Mouse (Mus musculus) embryonic facial prominence, embryonic 12.5 days (tissue): Measurements from ENCODE around the gene Tmem234. TPM values are rescaled to one million over a fixed set of nuclear protein-coding genes. Genes with fewer than 3 reads are reported as not detected.

Experiments
- ATAC-seq: fragments of 200-750 bp; cut with Nextera tagmentation; 2 replicates; pipeline ENCODE4 v1.8.0; 2017; ENCODE audit not compliant: insufficient number of reproducible peaks, insufficient read depth, low FRiP score, low TSS enrichment
- H3K27ac ChIP-seq: fragments of 300-500 bp; sonication (generic); 2 replicates; pipeline ENCODE4 v1.5.1; 2016; ENCODE audit warnings: mild to moderate bottlenecking
- H3K27me3 ChIP-seq: fragments of 300-500 bp; sonication (generic); 2 replicates; pipeline ENCODE4 v1.6.1; 2016; ENCODE audit warnings: mild to moderate bottlenecking, moderate library complexity
- H3K36me3 ChIP-seq: fragments of 300-500 bp; sonication (generic); 2 replicates; pipeline ENCODE4 v1.6.1; 2016; ENCODE audit warnings: mild to moderate bottlenecking
- H3K4me1 ChIP-seq: fragments of 300-500 bp; sonication (generic); 2 replicates; pipeline ENCODE4 v1.6.1; 2016
- H3K4me2 ChIP-seq: fragments of 300-500 bp; sonication (generic); replicated peaks from 2 replicates; pipeline ENCODE4 v1.6.1; 2016; ENCODE audit warnings: mild to moderate bottlenecking, moderate library complexity
- H3K4me3 ChIP-seq: fragments of 300-500 bp; sonication (generic); 2 replicates; pipeline ENCODE4 v1.5.1; 2016; ENCODE audit warnings: mild to moderate bottlenecking
- H3K9ac ChIP-seq: fragments of 300-500 bp; sonication (generic); 2 replicates; pipeline ENCODE4 v1.6.1; 2016; ENCODE audit warnings: mild to moderate bottlenecking, moderate library complexity
- H3K9me3 ChIP-seq: fragments of 300-500 bp; sonication (generic); 2 replicates; pipeline ENCODE4 v1.6.1; 2016; ENCODE audit warnings: mild to moderate bottlenecking, moderate library complexity
- WGBS: fragments of 180-500 bp; shearing (Covaris S2); methylation state at CpG from one replicate; pipeline ENCODE4 v1.1.7; 2016; 5-methylcytosine and 5-hydroxymethylcytosine counted together
- polyA plus RNA-seq: library from polyadenylated mRNA; unstranded; fragments of >200 nt; fragmentation: Nextera tagmentation; extraction: Ambion mirVana; gene quantifications from 2 replicates; pipeline ENCODE4 v1.2.1, GENCODE M21; 2016

The Tmem234 gene
- polyA plus RNA-seq, 1 experiment from 2014 or later = 180 TPM

DNA sequence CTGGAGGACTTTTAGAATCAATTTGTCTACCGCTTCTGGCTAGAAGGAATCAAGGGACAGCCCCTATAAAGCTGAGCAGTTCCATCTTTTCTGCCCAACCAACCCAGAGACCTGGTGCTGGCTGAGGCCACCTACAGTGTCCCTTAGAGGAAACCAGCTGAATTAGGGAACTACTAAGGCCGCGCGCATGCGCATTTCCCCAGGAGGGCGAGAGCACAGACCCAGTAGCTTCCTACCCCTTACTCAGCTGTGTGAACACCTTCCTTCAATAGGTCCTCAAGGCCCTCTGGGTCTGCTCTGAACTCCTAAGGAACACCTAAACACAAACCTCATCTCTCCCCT is 24.5 kb downstream of the Tmem234 start:
- no peaks in the 10 kb centered on the region for H3K9me3 ChIP-seq
- H3K9ac ChIP-seq = peak overlapping the region; percentile 27; the same call in 1 of the 2 replicates
- peak overlapping the region; percentile 89 for H3K27ac ChIP-seq
- no peaks in the 10 kb centered on the region for H3K27me3 ChIP-seq
- peaks cover 44% of the 10 kb centered on the region for H3K36me3 ChIP-seq
- ATAC-seq = 0 out of 2 replicates have a peak, but pooled peaks have one; percentile 8
- peak overlapping the region; percentile 64 for H3K4me3 ChIP-seq
- WGBS = 3% methylated on average over 6 of the region's 6 CpGs
- H3K4me1 ChIP-seq = peaks cover 26% of the 10 kb centered on the region
- peak overlapping the region; percentile 82 for H3K4me2 ChIP-seq

DNA sequence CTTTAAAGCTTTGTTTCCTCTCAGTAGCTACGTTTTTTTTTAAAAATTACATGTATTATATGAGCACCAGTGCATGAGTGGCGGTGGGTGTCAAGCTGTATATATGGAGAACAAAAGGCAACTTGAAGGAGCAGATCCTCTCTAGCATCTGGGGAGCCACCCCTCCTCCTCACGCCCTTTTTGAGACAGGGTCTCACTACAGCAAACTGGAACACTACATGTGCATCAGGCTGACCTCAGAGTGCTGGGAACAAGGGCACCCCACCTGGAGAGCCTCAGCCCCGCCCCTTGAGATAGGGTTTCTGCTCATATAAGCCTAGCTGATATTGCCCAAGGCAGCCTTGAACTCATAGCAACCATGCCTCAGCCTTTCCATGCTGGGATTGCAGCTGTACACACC is 25.0 kb downstream of the Tmem234 start:
- Histone ChIP-seq H3K9ac (no peak overlapping the region), H3K4me2 (peak overlapping the region; percentile 82)

DNA sequence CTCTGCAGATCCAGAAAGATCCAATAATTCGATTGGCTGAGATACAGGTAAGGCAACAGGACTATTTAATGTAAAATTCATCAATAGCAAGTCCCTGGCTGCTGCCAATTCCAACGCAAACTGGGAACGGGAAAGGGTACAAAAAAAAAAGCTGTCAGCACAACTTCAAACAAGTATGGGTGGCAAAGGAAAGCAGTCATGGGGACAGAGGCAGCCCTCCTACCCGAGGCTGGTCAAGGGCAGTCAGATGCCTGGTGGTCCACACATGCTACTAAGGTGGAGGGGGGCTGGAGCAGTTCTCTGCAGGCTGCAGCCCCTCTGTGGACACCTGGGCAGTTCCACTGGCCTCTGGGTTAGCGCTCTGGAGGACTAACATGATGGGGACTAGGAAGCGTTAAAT is 25.6 kb downstream of the Tmem234 start:
- no peaks in the 10 kb centered on the region for H3K27me3 ChIP-seq
- no peak overlapping the region for H3K9ac ChIP-seq
- WGBS = 73% methylated on average over 6 of the region's 6 CpGs
- H3K27ac ChIP-seq = no peak overlapping the region
- no peak overlapping the region for H3K4me2 ChIP-seq
- H3K9me3 ChIP-seq = no peaks in the 10 kb centered on the region
- no peak for ATAC-seq
- H3K36me3 ChIP-seq = peaks cover 53% of the 10 kb centered on the region
- H3K4me3 ChIP-seq = 0 out of 2 replicates have a peak overlapping the region, but pooled peaks have one; percentile 4
- peaks cover 26% of the 10 kb centered on the region for H3K4me1 ChIP-seq

More for the DNA sequence above, 25.0 kb downstream of the Tmem234 start:
- Histone ChIP-seq H3K4me1 (peaks cover 26% of the 10 kb centered on the region), H3K27ac (no peak overlapping the region), H3K4me3 (no peak overlapping the region), H3K9me3 (no peaks in the 10 kb centered on the region), H3K27me3 (no peaks in the 10 kb centered on the region), H3K36me3 (peaks cover 48% of the 10 kb centered on the region)
- WGBS = 43% methylated on average over 4 of the region's 4 CpGs
- no peak for ATAC-seq

DNA sequence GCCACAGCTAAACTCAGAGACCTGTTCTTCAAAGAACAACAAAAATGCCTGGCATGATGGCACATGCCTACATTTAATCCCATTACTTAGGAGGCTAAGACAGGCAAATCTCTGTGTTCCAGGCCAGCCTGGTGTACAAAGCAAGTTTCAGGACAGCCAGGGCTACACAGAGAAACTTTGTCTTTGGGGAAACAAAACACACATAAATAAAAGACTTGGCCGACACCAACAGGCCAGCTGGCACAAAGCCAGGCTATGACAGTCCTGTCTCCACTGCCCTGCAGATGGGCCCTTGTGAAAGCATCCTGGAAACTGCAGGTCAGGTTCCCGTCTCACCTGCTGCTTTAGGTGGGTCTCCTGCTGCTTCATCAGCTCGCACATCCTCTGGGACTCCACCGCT is 30.5 kb downstream of the Tmem234 start:
- no peaks in the 10 kb centered on the region; the same call in 1 of the 2 replicates for H3K4me1 ChIP-seq
- no peak for ATAC-seq
- H3K27ac ChIP-seq = no peak overlapping the region
- H3K27me3 ChIP-seq = no peaks in the 10 kb centered on the region
- H3K9me3 ChIP-seq = no peaks in the 10 kb centered on the region
- WGBS = 92% methylated on average over 4 of the region's 4 CpGs
- H3K4me2 ChIP-seq = no peak overlapping the region
- H3K36me3 ChIP-seq = peaks cover 98% of the 10 kb centered on the region
- no peak overlapping the region for H3K9ac ChIP-seq
- H3K4me3 ChIP-seq = no peak overlapping the region

DNA sequence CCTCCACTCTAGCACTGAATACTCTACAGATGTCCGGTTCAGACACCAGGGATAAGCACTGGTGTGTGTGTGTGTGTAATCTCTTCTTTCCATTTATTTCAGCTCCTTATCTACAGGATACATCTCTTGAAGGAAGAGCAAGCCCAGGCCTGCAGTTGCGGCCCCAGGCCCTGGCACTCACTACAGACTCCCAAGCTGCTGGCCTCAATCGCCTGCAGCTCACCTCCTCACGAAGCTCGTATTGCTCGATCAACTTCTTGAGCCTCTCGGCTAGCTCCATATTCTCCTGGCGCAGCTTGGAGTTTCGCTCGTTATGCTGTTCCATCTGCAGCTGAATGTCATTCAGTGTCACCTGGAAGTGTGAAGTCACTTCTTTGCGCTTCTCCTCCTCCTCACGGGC is 31.4 kb downstream of the Tmem234 start:
- H3K36me3 ChIP-seq = peaks cover 98% of the 10 kb centered on the region

DNA sequence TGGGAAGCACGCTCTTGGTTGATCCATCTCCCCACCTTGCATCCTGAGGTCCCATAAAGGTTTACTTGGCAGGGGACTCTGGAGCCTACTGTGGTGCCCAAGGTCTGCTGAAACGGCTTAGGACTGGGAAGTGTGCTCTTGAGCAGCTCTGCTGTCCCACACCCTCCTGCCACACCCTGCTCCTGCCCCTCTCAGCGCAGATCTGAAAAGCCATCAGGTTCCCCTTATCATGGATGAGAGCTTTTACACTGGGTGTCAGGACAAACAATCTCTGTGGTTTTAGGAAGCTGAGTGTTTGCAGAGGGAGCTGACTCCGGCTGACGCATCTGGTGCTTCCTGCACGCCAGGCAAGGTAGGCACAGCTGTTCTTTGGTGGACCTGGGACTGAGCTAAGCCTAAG is 33.4 kb downstream of the Tmem234 start:
- no peak overlapping the region for H3K27ac ChIP-seq
- H3K4me3 ChIP-seq = no peak overlapping the region
- 96% methylated on average over 6 of the region's 6 CpGs for WGBS
- H3K27me3 ChIP-seq = no peaks in the 10 kb centered on the region
- no peak overlapping the region for H3K9ac ChIP-seq
- no peaks in the 10 kb centered on the region for H3K9me3 ChIP-seq
- H3K4me1 ChIP-seq = peaks cover 2% of the 10 kb centered on the region
- no peak for ATAC-seq
- peaks cover 95% of the 10 kb centered on the region for H3K36me3 ChIP-seq
- H3K4me2 ChIP-seq = no peak overlapping the region

More for the DNA sequence above, 31.4 kb downstream of the Tmem234 start:
- Histone ChIP-seq H3K4me2 (no peak overlapping the region), H3K27ac (no peak overlapping the region), H3K4me3 (no peak overlapping the region), H3K27me3 (no peaks in the 10 kb centered on the region), H3K9ac (no peak overlapping the region), H3K9me3 (no peaks in the 10 kb centered on the region), H3K4me1 (no peaks in the 10 kb centered on the region)
- ATAC-seq = no peak
- 88% methylated on average over 12 of the region's 12 CpGs for WGBS

GRCm38 (mm10) chr4:129639221-129639620 is 38.8 kb downstream of the Tmem234 start:
- Histone ChIP-seq H3K36me3 (peaks cover 55% of the 10 kb centered on the region), H3K27ac (peak overlapping the region; percentile 91; the same call in 1 of the 2 replicates), H3K4me2 (peak overlapping the region; percentile 93), H3K4me3 (peak overlapping the region; percentile 80), H3K9me3 (no peaks in the 10 kb centered on the region), H3K27me3 (no peaks in the 10 kb centered on the region), H3K4me1 (peaks cover 18% of the 10 kb centered on the region), H3K9ac (peak overlapping the region; percentile 3; the same call in 1 of the 2 replicates)
- WGBS = 87% methylated on average over 15 of the region's 15 CpGs
- ATAC-seq = no peak

GRCm38 (mm10) chr4:129640101-129640637 is 39.7 kb downstream of the Tmem234 start:
- H3K27ac ChIP-seq = peak overlapping the region; percentile 91
- peaks cover 18% of the 10 kb centered on the region for H3K4me1 ChIP-seq
- H3K9ac ChIP-seq = peak overlapping the region; percentile 85
- WGBS = 3% methylated on average over 17 of the region's 17 CpGs
- ATAC-seq = no peak
- H3K27me3 ChIP-seq = no peaks in the 10 kb centered on the region
- H3K36me3 ChIP-seq = peaks cover 50% of the 10 kb centered on the region
- no peaks in the 10 kb centered on the region for H3K9me3 ChIP-seq
- peak overlapping the region; percentile 80 for H3K4me3 ChIP-seq
- peak overlapping the region; percentile 93 for H3K4me2 ChIP-seq

DNA sequence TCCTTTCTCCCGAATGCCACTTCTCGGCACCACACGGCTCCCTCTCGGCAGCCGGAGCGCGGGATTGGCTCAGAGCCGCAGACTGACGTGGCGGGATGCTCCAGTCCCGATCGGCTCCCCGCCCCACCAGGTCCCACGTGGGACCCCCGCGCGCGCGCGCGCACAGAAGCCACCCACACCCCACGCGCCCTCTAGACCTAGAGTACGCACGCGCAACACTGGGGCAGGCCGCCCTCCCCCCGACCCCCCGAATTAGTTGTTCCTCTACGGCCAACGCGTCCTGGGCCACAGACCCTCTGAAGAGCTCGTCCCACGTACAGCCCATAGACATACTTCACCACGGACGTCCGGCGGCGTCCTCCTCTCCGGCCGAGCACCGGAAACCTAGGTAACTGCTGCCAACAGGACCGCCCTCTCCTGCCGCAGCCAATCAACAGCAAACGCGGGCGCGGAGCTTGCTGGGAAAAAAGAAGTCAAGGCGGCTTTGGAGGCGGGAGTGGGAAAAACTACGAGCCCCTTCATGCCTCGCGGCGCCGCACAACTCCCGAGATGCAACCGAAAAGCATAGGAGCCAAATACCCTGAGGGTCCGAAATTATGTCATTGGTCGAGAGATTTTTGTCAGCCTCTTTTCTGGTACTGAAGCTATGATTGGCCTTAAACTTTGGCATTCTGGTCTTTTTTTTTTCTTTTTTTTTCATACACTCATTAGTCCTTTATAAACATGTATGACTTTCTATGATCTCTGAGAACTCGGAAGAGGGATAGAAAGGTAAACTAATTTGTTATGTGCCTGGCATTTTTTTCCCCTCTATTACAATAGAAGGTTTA is 40.4 kb downstream of the Tmem234 start, which contains the start of gene Txlna:
TSS of gene Txlna (minus strand) at position 428 of the 830 bp plus-strand sequence.
- no peaks in the 10 kb centered on the region for H3K9me3 ChIP-seq
- peak within 1 kb of the TSS; percentile 85 for H3K9ac ChIP-seq
- peak within 1 kb of the TSS; percentile 80 for H3K4me3 ChIP-seq
- H3K27ac ChIP-seq = peak within 1 kb of the TSS; percentile 91
- H3K4me1 ChIP-seq = peaks cover 18% of the 10 kb centered on the region
- WGBS = under 1% methylated on average over 60 of the region's 60 CpGs
- peak within 1 kb of the TSS; percentile 93 for H3K4me2 ChIP-seq
- peak; percentile 93 for ATAC-seq
- H3K36me3 ChIP-seq = peaks cover 50% of the 10 kb centered on the region
- H3K27me3 ChIP-seq = no peaks in the 10 kb centered on the region

DNA sequence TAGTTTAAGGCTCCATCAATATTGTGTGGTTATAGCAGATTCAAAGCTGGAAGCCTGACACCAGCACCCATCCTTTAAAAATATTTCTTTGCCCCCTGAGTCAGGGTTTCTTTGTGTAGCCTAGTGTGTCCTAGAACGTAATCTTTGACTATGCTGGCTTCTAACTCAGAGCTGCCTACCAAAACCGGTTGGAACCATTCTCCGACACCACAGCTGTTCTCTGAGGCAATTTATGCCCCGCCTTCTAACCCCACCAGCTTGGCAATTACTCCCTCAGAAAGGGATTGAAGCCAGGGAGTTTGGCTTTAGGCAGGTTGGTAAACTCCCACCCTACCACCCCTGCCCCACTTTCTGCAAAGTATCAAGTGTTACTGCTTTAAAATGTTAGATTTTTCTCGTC is 41.3 kb downstream of the Tmem234 start:
- peak overlapping the region; percentile 93 for H3K4me2 ChIP-seq
- no peak overlapping the region for H3K9ac ChIP-seq
- ATAC-seq = no peak
- 57% methylated on average over 5 of the region's 5 CpGs for WGBS
- H3K9me3 ChIP-seq = no peaks in the 10 kb centered on the region
- H3K4me1 ChIP-seq = peaks cover 18% of the 10 kb centered on the region
- peak overlapping the region; percentile 32; the same call in 1 of the 2 replicates for H3K27ac ChIP-seq
- H3K27me3 ChIP-seq = no peaks in the 10 kb centered on the region
- H3K4me3 ChIP-seq = no peak overlapping the region
- peaks cover 48% of the 10 kb centered on the region for H3K36me3 ChIP-seq

GRCm38 (mm10) chr4:129645204-129645603 is 44.7 kb downstream of the Tmem234 start:
- peaks cover 3% of the 10 kb centered on the region; the same call in 1 of the 2 replicates for H3K4me1 ChIP-seq
- H3K27ac ChIP-seq = no peak overlapping the region
- H3K36me3 ChIP-seq = peaks cover 58% of the 10 kb centered on the region
- H3K4me2 ChIP-seq = no peak overlapping the region
- H3K27me3 ChIP-seq = no peaks in the 10 kb centered on the region
- no peak overlapping the region for H3K9ac ChIP-seq
- no peaks in the 10 kb centered on the region for H3K9me3 ChIP-seq
- 90% methylated on average over 6 of the region's 6 CpGs for WGBS
- H3K4me3 ChIP-seq = no peak overlapping the region
- ATAC-seq = no peak

- no peak overlapping the region for H3K27ac ChIP-seq
- WGBS = 64% methylated on average over 1 of the region's 1 CpGs
- no peaks in the 10 kb centered on the region for H3K27me3 ChIP-seq
Observed at GRCm38 (mm10) chr4:129648656-129649055, 48.2 kb downstream of the Tmem234 start.

More at GRCm38 (mm10) chr4:129648656-129649055, 48.2 kb downstream of the Tmem234 start:
- no peak for ATAC-seq
- Histone ChIP-seq H3K4me3 (no peak overlapping the region), H3K4me1 (no peaks in the 10 kb centered on the region), H3K9me3 (no peaks in the 10 kb centered on the region), H3K4me2 (no peak overlapping the region), H3K9ac (no peak overlapping the region), H3K36me3 (peaks cover 81% of the 10 kb centered on the region)
